Mouse (Mus musculus) stomach, embryonic 16.5 days (tissue): ENCODE data around the gene Rbfox2. TPM values are rescaled to one million over a fixed set of nuclear protein-coding genes. Genes with fewer than 3 reads are reported as not detected.

Experiments used
- ATAC-seq: fragments of 200-750 bp; cut with Nextera tagmentation; 2 replicates; pipeline ENCODE4 v1.8.0; 2017; ENCODE audit warnings: moderate number of reproducible peaks, moderate TSS enrichment; ENCODE audit not compliant: insufficient read depth, low FRiP score
- H3K27ac ChIP-seq: fragments of 300-500 bp; sonication (generic); 2 replicates; pipeline ENCODE4 v1.5.1; 2014; ENCODE audit warnings: low read length
- H3K27me3 ChIP-seq: fragments of 300-500 bp; sonication (generic); 2 replicates; pipeline ENCODE4 v1.6.1; 2014; ENCODE audit warnings: low read length, control low read depth, mixed read lengths; ENCODE audit not compliant: control insufficient read depth, insufficient read depth
- H3K36me3 ChIP-seq: fragments of 300-500 bp; sonication (generic); 2 replicates; pipeline ENCODE4 v1.6.1; 2014; ENCODE audit warnings: low read length; ENCODE audit not compliant: control insufficient read depth, insufficient read depth
- H3K4me1 ChIP-seq: fragments of 300-500 bp; sonication (generic); 2 replicates; pipeline ENCODE4 v1.6.1; 2014; ENCODE audit warnings: low read length, control low read depth, mixed read lengths; ENCODE audit not compliant: control insufficient read depth, insufficient read depth
- H3K4me2 ChIP-seq: fragments of 300-500 bp; sonication (generic); 2 replicates; pipeline ENCODE4 v1.6.1; 2014; ENCODE audit warnings: low read depth, low read length, mixed read lengths
- H3K4me3 ChIP-seq: fragments of 300-500 bp; sonication (generic); replicated peaks from 2 replicates; pipeline ENCODE4 v1.5.1; 2014; ENCODE audit warnings: mild to moderate bottlenecking, low read length
- H3K9ac ChIP-seq: fragments of 300-500 bp; sonication (generic); 2 replicates; pipeline ENCODE4 v1.6.1; 2014; ENCODE audit warnings: low read length
- H3K9me3 ChIP-seq: fragments of 300-500 bp; sonication (generic); replicated peaks from 2 replicates; pipeline ENCODE4 v1.6.1; 2016; ENCODE audit warnings: low read length, control low read depth; ENCODE audit not compliant: control insufficient read depth
- WGBS: fragments of 180-500 bp; shearing (Covaris S2); extraction: QIAGEN DNeasy Blood & Tissue Kit; methylation state at CpG from one replicate; pipeline ENCODE4 v1.1.7; 2014; 5-methylcytosine and 5-hydroxymethylcytosine counted together
- polyA plus RNA-seq: library from polyadenylated mRNA; unstranded; fragments of >200 nt; fragmentation: Nextera tagmentation; extraction: Ambion mirVana; gene quantifications from 2 replicates; pipeline ENCODE4 v1.2.1, GENCODE M21; 2015

The Rbfox2 gene
- polyA plus RNA-seq, 1 experiment from 2014 or later: 55.7 TPM

DNA sequence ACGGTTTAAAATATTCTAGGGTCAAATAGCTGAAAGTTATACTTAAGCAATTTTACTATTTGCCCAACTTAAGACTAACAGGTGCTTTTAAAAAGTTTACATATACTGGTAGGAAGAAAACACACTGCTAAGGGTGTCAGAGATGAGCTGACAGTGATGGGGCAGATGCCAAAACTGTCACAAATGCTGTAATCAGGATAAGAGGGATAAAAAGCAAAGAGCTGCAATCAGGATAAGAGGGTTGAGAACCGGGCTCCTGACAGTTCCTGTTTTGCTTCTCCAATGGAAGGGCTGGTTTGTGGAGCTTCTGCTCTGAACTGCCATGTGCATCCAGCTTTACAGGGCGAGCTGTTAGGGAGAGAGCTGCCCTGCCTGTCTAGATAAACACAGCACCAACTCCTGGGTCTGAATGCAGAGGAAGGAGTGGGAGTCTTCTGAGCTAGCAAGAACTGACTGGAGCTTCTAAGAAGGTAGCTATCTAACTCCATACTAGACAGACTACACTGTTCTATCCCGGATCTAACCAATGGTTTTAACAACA, 94.5 kb downstream of the Rbfox2 start:
- Histone ChIP-seq H3K9me3 (no peaks in the 10 kb centered on the region), H3K36me3 (no peaks in the 10 kb centered on the region), H3K27me3 (no peaks in the 10 kb centered on the region), H3K4me3 (no peak overlapping the region), H3K4me1 (peaks cover 39% of the 10 kb centered on the region), H3K4me2 (no peak overlapping the region), H3K27ac (no peak overlapping the region), H3K9ac (no peak overlapping the region)
- no peak for ATAC-seq
- WGBS: 53% methylated on average over 4 of the region's 4 CpGs

DNA sequence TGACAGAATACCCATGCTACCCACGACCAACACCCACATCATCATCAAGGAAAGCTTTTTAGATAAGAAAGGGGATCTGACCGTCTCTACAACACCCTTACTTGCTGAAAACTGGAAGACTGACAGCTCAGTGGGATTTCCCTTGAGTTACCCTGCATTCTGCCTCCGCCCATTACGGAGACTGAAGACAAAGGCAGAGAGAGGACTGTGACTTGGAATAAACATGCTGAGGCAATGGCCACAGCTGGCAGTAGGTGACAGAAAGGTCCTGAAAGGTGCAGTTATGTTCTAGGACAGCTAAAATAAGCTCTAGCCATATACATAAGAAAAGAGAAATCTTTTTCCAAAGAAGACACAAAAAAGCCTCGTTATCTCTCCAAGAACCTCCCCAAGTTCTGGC, 99.8 kb downstream of the Rbfox2 start:
- 74% methylated on average over 5 of the region's 5 CpGs for WGBS

DNA sequence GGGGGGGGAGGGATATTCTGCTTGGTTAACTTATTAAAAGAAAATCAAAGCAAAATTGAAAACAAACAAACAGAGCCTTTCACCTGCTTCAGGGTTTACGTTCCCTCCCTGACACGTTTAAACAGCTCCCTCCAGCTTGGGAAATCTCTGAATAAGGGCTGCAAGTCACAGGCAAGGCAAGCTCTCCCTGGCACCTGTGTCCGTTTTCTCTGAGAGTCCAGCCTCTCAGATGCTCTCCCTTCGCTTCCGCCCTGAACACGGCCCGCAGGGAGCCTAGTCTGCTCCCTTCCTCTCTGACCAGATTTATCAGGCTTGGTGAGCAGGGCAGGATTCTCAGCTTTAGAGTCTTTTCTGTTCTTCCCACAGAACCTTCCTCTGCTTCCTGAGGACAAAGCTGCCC, 101.9 kb downstream of the Rbfox2 start:
- Histone ChIP-seq H3K4me2 (no peak overlapping the region), H3K4me3 (no peak overlapping the region), H3K4me1 (peaks cover 30% of the 10 kb centered on the region), H3K9ac (no peak overlapping the region), H3K27me3 (no peaks in the 10 kb centered on the region), H3K27ac (peak overlapping the region; percentile 74), H3K36me3 (no peaks in the 10 kb centered on the region), H3K9me3 (no peaks in the 10 kb centered on the region)
- 53% methylated on average over 7 of the region's 7 CpGs for WGBS
- ATAC-seq: no peak

More for the DNA sequence above, 99.8 kb downstream of the Rbfox2 start:
- Histone ChIP-seq H3K27ac (peak overlapping the region; percentile 27; the same call in 1 of the 2 replicates), H3K4me3 (no peak overlapping the region), H3K4me1 (peaks cover 30% of the 10 kb centered on the region), H3K9me3 (no peaks in the 10 kb centered on the region), H3K9ac (no peak overlapping the region), H3K4me2 (no peak overlapping the region), H3K36me3 (no peaks in the 10 kb centered on the region), H3K27me3 (no peaks in the 10 kb centered on the region)
- ATAC-seq: no peak

DNA sequence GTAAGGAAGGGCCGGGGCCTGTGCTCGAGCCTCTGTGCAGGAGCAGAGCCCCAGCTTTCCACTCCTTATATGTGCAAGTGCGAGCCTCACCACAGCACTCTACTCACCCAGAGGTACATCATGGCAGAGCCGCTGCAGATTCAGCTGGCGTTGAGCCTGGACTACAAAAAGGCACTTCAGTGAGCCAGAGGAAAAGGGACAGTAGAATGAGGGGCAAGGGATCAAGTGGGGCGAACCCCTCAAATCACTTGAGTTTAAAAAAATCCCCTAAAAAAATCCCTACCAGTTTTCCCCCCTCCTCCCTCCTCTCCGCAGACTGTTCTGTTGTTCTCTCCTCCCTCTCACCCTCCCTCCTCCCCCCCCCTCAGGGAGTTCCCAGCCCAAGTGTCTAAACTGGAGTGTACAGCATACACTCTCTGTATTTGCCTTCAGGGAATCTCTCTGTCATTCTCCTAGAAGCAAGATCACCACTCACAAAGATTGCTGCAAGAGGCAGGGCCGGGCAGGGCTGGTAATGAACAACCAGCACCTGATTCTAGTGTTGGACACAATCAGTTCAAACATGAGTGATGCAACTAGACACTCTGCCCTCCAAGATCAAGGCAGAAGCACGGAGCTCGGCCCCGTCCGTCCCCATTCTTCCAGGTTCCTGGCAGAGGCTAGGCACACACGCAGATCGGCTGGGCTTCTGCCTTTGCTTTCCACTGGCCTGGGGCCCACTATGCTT, 103.4 kb downstream of the Rbfox2 start:
- Histone ChIP-seq H3K27me3 (no peaks in the 10 kb centered on the region), H3K4me1 (peaks cover 30% of the 10 kb centered on the region), H3K4me2 (peak overlapping the region; percentile 7; the same call in 1 of the 2 replicates), H3K36me3 (no peaks in the 10 kb centered on the region), H3K27ac (peak overlapping the region; percentile 83), H3K9ac (peak overlapping the region; percentile 17), H3K4me3 (peak overlapping the region; percentile 17; the same call in 1 of the 2 replicates), H3K9me3 (no peaks in the 10 kb centered on the region)
- peak; percentile 78 for ATAC-seq
- WGBS: 38% methylated on average over 14 of the region's 14 CpGs

DNA sequence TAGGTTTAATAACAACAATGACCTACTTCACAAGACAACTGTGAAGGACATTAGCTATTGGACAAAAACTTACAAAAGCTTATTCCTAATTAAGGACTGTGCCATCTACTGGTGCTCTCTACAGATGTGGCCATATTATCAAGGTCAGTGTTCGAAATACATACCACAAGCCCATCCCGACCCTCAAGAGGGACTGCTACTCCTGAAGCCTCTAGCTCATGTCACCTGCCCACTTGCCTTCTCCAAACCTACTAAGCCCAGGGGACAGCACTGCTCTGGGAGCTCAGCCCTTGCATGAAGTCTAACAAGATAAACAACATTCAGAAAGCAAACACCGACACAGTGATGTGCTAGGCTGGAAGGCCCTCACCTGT, 103.9 kb downstream of the Rbfox2 start:
- H3K27me3 ChIP-seq: no peaks in the 10 kb centered on the region
- H3K9me3 ChIP-seq: no peaks in the 10 kb centered on the region
- peak; percentile 38; the same call in 1 of the 2 replicates for ATAC-seq
- H3K36me3 ChIP-seq: no peaks in the 10 kb centered on the region
- 61% methylated on average over 3 of the region's 3 CpGs for WGBS
- H3K4me2 ChIP-seq: peak overlapping the region; percentile 7; the same call in 1 of the 2 replicates
- H3K4me3 ChIP-seq: peak overlapping the region; percentile 17; the same call in 1 of the 2 replicates
- peaks cover 30% of the 10 kb centered on the region for H3K4me1 ChIP-seq
- H3K27ac ChIP-seq: peak overlapping the region; percentile 83
- H3K9ac ChIP-seq: peak overlapping the region; percentile 17

DNA sequence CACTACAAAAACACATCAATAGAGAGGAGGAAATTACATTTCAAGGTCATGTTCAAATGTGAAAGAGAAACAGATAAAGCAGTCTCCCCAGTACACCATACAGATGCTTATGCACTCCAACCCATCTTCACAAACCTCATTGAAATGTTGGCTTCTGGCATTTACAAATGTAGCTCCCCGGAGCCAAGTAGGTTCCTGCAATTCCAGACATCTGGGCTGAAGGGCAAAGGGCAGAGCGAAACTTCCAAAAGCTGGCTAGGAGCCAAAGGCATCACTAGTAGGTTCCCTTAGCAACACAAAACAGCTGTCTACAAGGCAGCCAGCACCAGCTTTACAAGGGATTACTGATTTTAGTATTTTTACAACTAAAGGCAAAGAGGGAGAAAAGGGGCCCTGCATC, 104.6 kb downstream of the Rbfox2 start:
- peaks cover 30% of the 10 kb centered on the region for H3K4me1 ChIP-seq
- no peak for ATAC-seq
- H3K4me2 ChIP-seq: 0 out of 2 replicates have a peak overlapping the region, but pooled peaks have one; percentile 19
- 17% methylated on average over 2 of the region's 2 CpGs for WGBS
- no peaks in the 10 kb centered on the region for H3K27me3 ChIP-seq
- H3K4me3 ChIP-seq: no peak overlapping the region
- no peaks in the 10 kb centered on the region for H3K9me3 ChIP-seq
- H3K27ac ChIP-seq: 0 out of 2 replicates have a peak overlapping the region, but pooled peaks have one; percentile 10
- H3K36me3 ChIP-seq: no peaks in the 10 kb centered on the region
- no peak overlapping the region for H3K9ac ChIP-seq

DNA sequence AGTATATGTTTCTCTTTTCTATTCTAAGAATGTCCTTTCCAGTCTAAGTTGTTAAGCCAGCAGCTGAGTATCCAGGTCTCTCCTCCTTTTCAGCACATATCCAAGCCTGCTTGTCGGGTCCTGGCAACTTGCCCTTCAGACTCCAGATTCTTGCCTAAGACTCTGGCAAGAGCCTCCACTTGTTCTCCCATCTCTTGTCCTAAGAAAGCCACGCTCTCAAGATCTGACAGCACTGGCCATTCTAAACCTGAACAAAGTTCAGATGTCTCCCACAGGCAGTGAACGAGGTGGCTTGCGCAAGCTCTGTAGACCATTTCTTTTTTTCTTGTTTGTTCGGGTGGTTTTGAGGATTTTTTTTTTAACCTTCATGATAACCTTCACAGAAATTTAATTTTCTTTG, 110.0 kb downstream of the Rbfox2 start:
- H3K27me3 ChIP-seq: no peaks in the 10 kb centered on the region
- H3K4me3 ChIP-seq: no peak overlapping the region
- H3K36me3 ChIP-seq: no peaks in the 10 kb centered on the region
- no peak overlapping the region for H3K9ac ChIP-seq
- 52% methylated on average over 5 of the region's 5 CpGs for WGBS
- peak; percentile 26; the same call in 1 of the 2 replicates for ATAC-seq
- no peaks in the 10 kb centered on the region for H3K9me3 ChIP-seq
- H3K4me2 ChIP-seq: no peak overlapping the region
- peaks cover 33% of the 10 kb centered on the region for H3K4me1 ChIP-seq
- peak overlapping the region; percentile 25; the same call in 1 of the 2 replicates for H3K27ac ChIP-seq

GRCm38 (mm10) chr15:77196001-77196400, 110.8 kb downstream of the Rbfox2 start:
- no peaks in the 10 kb centered on the region for H3K36me3 ChIP-seq
- H3K4me2 ChIP-seq: no peak overlapping the region
- H3K9me3 ChIP-seq: no peaks in the 10 kb centered on the region
- no peak overlapping the region for H3K4me3 ChIP-seq
- 58% methylated on average over 2 of the region's 2 CpGs for WGBS
- H3K27me3 ChIP-seq: no peaks in the 10 kb centered on the region
- no peak overlapping the region for H3K9ac ChIP-seq
- H3K27ac ChIP-seq: peak overlapping the region; percentile 25
- H3K4me1 ChIP-seq: peaks cover 34% of the 10 kb centered on the region
- ATAC-seq: no peak
